Mouse (Mus musculus) heart, postnatal 14 days (tissue): ENCODE measurements around the gene Spo11. TPM values are rescaled to one million over a fixed set of nuclear protein-coding genes. Genes with fewer than 3 reads are reported as not detected.

Experiments
- DNase-seq, 2 experiments: peaks; one replicate each; pipeline ENCODE4 v3.0.0; 2021 to 2022
- intact Hi-C: fragments of 180-260 bp; cut with DNase I; formaldehyde crosslinking; loops from one replicate; pipeline ENCODE4 v1.15.1; 2025
- long read RNA-seq, 2 experiments: library from polyadenylated mRNA; stranded (forward); transcript quantifications; one replicate each; pipeline ENCODE4 v2.0.0; 2021
- total RNA-seq, 2 experiments: library from RNA; stranded (reverse); gene quantifications; 2 replicates each; pipeline ENCODE4 v1.2.3; 2021

Spo11 gene
- total RNA-seq: under 1 TPM; 0.07 to 0.93 TPM
- long read RNA-seq, experiment 1, partial matches to known transcripts: 1 of 1 reads
- long read RNA-seq, experiment 1, other reads (novel, unspliced or antisense): 0 of 1 reads
- long read RNA-seq, experiment 2: 0 reads

DNA sequence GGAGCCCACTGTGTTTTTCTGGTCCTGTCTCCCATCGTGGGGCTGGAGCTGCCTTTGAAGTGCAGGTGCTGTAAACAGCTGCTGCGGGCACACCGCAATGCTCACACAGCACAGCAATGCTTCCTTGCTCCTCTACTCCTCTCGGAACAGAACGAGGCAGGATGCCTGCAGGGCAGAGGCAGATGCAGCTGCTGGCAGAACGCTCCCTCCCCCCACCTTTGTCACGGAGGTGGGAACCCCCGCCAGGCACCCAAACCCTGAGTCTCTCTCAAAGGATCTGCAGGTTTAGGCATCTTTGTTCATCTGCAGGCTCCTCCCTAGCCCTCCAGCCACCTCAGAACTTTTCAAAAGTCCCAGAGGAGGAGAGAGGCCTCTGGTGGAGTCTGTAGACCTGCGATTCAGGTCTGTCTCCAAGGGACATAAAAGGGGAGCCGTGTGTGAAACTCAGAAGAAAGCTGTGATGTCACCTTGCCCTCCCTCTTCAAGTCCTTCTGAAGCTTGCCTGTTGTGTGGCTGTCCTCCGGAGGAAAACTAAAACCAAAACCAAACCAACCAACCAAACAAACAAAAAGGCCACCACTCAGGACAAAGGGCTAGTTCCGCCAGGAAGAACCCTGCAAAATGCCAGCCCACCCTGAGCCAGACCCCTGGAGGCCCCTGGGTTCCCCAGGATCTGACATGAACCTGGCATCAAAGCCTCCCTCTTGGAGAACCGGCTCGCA is at the start of gene Spo11:
Gene Spo11, plus strand, starts transcription at position 292 of the 722 bp plus-strand sequence.
- intact Hi-C loops: no loop called here
- no peak for DNase-seq

DNA sequence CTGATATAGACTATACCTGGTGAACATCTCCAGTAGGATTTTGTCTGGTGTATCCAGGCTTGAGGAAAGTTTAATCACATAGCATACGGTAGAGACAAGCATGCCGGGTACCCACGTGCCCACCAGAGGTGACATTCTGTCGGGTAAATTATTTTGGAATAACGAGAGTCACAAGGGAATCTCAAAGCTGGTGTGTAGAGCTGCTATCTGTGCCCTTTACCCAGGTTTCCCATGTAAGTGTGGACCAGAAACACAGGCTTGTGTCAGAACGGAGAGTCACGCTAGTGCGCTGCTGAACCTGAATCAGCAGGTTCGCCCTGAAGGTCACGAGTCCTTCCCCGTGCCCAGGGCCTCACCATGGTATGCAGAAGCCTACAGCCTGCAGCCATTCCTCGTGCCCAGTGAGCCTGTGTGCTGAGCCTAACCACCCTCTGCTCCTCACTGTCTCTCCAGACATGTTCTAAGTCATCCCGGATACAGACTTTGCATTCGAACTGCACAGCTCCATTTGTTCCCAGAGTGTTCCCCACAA is 47.5 kb upstream of the Spo11 start:
- intact Hi-C loops: no loop called here
- no peak for DNase-seq

DNA sequence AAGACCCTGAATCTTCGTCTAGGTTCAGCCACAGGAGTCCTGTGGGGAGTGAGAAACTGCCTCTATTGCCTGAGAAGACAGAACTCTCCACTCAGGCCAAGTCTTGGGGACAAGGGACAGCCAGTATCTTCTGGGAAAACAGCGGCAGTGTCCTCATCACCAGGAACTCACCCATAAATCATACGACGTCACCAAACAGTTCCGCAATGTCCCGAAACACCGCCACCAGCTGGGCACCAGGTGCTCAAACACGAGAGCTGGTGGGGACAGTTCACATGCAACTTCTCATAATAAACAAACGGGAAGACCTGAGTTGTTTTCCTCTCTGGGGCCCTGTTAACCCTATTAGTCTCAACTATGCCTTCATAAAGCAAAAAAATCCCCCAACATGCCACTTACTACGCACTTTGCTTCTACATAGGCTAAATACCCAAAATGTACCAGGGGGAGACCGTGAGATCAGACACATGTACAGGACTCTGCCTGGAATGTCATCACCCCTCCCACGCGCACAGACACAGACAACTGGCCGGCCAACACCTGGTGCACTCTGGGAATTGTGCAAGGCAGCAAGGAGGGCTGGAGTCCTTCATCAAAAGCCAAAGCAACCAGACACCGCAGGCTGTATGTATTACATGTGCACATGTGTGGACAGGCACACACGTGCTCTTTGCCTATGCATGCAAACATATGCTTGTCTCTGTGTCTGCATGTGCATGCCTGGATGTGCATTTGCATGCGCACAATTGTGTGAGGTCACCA is 46.2 kb upstream of the Spo11 start:
- no peak for DNase-seq
- intact Hi-C loops: no loop called here

DNA sequence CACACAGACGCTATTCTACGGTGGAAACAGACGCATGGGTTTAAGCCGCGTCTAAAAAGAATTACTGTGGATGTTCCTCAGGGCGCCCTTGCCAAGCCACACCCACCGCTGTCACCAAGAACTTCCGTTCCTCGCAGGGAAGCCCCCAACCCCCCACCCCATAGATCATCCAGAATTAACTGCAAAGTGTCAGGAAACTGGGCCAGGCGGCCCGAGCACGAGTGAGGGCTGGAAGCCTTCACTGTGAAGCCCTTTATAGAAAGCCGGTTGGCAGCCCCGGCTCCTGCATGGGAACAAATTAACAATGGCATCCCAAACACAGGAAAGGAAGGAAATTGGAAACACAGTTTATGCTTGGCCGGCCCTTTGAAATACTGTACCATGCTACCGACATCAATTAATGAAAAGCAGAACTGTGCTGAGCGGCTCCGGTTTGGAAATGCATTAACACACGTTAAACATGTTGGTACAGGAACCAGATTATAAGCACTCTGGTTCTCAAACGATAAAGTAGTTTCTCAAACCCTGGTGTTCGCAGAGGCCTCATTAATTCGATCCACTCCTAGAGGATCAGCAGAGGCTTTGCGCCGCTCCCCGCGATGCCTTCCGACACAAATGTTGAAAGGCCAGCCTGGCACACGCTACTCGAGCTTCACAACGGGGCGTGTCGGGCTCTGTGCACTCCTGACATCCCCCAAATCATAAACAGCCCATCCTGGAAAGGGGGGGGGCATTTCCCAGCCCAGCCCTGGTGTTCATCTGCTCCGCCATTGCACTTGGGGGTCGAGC is 43.7 kb upstream of the Spo11 start:
- DNase-seq: peak; percentile 16 to 45
- intact Hi-C loops: no loop called here

DNA sequence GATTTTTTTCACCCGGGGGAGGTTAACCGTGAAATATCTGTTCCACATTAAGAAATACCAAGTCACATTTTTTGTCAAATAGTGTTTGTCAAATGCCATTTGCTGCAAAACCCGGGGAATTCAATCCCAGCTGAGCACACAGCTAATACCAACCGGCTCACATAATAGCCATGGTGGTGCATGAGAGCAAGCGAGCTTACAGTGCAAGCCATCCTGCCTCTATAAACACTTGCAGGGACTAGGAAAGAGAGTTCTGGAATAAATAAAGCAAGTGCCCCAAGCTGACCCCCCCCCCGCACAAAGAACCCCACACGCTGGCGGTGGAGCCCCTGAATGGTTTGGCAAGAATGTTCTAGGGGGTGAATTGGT is 43.1 kb upstream of the Spo11 start:
- intact Hi-C loops: no loop called here
- DNase-seq: no peak

DNA sequence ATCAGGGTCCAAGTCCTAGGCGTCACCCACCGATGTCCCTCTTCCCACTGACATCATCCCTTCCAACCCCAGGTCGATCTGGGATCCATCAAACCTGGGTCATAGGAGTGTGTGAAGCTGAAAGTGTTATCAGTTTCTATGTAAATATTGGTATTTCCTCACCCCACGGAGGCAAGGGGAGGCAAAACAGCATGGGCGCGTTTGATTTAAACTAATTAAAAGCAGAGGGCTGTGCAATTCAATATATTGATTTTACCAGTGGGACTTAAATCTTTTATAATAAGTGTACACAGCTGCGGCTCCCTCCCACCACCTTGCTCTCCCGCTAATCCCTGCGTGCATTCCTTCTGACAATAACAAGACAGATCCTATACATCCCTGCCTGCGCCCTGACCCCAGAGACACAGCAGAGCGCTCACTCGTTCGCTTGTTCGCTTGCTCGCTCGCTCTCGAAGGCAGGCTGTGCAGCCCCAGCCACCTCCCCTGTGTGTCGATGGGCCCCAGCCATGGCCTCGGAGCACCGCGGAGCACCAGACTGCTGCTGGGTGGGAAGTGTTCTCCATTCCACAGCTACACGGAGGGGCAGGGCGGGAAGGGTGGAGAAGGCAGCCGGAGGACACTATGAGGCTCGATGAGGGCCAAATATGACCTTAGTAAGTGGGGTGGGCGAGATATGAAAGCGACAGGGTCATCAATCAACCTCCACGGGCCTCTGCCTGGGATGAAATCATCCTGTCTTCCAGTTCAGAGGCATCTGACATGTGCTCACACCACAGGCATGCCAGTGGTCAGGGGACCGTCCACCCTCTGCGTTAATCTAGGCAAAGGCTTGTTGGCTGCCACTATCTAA is 42.4 kb upstream of the Spo11 start:
- intact Hi-C loops: no loop called here
- no peak for DNase-seq

DNA sequence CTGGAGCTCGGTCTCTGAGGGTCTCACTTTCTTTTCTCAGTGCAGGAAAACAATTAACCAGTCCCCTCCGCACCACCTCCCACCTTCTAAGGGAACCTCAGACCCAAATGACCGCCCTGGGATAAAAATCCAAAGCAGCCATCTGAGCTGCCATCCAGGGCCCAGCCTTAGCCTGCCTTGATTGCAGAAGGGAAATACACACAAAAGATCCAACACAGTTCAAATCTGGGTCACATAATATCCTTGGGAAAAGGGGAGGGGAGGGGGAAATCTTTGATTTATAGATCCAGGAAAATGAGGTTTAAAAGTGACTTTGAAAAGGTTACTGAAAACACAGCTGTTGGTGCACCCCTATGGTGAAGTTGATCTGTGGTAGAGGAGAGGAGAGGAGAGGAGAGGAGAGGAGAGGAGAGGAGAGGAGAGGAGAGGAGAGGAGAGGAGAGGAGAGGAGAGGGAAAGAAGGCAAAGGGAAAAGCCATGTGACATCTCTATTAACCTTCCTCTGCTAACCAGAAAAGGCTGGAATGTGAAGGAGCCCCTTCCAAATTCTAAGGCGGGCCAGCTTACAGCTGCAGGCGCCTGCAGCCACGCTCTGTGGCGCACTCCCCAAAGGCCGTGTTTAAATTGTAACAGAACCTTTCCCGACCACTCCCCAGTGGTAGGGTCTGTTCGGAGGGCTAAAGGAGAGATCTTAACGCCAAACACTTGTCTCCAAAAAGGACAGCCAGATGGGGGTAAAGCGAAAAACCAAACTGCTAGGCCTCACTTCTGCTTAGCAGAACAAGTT is 41.5 kb upstream of the Spo11 start:
- DNase-seq: no peak
- intact Hi-C loops: no loop called here

DNA sequence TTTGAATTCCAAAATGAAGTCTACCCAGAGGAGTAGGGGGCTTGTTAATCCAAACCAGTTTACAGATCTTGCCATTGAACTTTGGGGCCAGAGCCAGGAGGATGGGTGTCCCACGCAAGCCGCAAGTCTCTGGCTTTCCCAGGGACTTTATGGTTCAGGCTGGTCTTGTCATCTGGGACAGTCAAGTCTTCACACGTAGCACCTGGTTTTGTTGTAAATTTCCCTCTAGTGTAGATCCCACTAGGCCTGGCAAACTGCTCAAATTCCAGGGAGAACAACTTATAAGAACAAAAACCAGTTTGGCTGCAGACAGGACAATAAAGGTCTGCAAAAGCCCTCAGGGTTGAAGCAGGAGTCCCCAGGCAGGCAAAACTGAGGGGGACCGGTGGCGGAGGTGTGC is 40.7 kb upstream of the Spo11 start:
- DNase-seq: no peak
- intact Hi-C loops: no loop called here

DNA sequence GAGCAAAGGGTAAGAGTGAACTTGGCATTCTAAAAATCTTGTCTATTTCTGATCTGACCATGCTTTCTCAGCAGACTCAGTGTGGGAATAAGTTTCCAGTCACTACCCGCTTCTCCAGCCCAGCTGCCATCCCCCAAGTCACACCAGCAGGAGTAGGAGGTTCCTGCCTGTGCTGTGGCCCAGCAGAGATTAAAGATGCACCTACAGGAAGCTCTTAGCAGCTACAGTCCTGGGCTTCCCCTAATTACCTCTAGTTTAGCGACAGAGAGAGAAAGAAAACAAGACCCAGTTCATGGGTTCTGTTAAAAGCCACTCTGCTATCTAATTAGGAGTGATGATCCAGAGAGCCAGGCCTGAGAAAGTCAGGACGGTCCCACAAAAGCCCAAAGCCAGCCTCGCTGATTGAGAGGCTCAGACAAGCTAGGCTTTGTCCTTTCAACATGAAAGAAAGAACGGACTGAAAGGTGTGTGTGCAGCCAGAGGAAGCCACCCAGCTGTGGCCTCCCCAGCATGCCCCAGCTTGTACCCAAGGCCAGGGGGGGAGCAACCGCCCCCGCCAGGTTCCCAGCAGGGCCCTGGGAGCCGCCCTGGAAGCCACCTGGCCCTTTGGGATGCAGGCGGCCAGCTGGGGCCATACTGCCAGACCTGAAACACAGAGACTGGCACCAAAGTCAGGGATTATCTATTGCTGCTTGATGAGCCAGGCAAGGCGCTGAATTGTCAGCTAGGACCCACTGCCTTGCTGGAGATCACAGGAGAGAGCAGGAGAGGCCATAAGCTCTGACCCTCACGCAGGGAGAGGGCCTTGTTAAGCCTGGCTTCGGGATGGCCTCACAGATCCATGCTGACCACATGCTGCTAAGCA is 39.9 kb upstream of the Spo11 start:
- DNase-seq: no peak
- intact Hi-C loops: no loop called here

DNA sequence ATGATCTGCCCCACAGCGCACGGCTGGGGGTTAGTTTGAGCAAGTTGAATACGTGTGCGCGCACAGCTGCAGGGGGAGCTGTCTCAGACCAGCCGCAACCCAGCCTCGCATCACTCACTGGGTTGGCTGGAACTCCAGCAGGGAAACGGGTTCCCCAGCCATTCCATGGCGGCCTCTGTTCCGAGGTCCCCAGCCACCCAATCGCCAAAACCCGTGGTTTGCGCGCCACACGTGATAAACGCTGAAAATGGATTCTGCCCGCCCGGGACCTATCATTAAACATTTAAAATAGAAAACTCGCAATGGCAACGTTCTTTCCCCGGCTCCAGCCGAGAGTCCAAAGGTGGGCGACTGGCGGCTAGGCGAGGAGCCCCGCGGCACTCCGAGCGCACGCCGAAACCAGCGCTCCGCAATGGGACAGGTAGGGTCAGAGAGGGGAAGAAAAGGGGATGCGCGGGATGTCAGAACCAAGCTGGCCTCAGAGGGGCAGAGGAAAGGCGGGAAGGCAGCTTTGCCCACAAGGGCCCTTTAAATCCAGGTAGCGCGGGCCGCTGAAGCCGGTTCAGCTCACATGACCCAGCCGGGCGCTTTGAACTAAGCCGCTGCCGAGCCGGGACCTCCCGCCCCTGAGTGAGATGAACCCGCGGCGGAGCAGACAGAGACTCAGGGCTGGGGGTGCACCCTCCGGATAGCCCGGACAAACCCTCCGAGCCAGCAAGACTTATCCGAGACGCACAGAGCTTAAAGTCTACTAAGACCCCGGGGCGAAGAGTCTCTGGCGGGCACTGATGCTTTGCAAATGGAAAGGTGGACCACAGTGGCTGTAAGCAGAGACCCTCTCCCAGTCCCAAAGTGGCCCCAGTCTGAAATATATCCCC is 38.5 kb upstream of the Spo11 start:
- DNase-seq: peak in 1 of 2 experiments; percentile 10
- intact Hi-C loops: no loop called here

DNA sequence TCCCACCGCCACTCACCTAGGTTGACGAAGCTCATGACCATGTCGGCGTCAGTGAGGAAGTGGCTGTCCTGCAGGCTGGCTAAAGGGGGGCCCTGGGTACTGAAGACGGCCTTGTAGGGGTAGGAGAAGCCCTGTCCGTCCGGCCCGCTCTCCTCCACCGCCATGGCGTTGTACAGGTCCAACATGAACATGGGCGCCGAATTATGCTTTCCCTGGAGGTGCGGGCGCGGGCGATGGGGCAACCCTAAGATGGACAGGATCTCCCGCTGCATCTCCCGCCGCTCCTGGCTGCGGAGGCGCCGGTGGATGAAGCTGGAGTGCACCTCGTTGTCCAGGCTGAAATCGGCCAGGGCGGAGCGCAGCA is 37.9 kb upstream of the Spo11 start:
- no peak for DNase-seq
- intact Hi-C loops: no loop called here

DNA sequence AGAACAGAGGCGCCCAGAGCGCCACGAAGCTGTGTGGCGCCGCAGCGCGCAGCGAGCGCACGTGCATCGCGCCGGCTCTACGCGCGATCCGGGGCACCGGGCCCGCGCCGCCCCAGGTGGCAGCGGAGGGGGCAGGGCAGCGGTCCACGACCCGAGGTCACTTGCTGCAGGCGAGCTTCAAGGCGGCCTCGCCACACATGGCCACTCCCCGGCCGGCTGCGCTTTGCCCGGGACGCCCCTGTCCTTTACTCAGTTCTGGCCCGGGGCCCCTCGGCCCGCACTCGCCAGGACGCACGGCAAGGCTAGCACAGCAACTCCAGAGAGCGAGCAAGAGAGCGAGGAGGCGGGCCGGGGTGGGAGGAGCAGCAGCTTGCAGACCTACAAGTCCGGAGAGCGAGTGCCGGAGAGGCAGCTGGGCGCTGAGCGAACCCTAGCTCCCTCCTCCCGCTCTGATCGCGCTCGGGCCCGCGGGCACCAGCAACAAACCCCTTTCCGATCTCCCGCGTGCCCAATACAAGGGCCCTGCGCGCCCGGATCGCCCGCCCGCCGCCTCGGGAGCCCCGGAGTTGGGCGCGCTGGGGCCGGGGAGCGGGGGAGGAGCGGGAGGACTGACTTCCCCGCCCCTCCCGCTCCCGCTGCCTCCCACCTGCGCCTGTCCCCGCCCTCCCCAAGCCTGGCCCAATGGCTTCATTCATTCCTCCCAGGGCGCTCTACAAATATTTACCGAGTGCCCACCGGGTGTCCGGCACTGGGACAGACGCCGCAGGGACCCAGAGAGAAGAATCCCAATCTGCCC is 37.3 kb upstream of the Spo11 start, which contains the start of gene Bmp7:
Gene Bmp7, minus strand, starts transcription at position 319 of the 796 bp plus-strand sequence.
- DNase-seq: peak; percentile 50 to 54
- intact Hi-C loops: no loop called here

DNA sequence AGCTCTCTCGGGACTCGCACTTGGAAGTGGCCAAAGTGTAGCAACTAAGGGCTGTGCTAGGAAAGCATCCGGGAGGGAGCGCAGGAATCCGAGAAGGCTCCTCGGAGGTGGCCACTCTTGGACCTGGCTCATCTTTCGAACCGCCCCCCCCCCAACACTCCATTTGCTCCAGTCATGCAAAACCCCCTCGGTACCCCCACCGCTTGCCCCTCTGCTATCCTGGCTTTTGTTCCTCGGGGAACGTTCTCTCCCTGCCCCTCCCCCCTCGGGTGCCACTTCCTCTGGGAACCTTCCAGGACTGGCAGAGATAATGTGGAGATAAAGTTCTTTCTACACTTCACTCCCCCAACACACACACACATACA is 36.7 kb upstream of the Spo11 start:
- intact Hi-C loops: no loop called here
- DNase-seq: no peak

DNA sequence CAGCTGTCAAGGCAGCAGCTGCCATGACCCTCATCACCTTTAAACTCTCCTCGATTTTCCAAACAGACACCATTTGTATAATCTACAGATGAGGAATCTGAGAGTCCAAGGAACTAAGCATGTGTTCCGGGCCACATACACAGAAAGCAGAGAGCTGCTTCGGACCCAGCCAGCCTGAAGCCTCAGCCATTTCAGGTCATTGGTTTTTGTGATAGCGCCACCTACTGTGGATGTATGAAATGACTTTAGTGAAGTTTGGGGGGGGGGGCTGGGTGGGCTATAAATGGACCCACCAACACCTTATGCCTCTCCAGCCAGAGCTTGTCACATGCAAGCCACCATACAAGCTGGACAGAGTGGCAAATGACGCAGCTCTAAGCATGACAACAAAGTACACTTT is 28.4 kb upstream of the Spo11 start:
- intact Hi-C loops: loop anchor here (5.0 kb wide), 1 partner anchor 117 kb away; no protein-coding TSS in a partner anchor
- DNase-seq: no peak

DNA sequence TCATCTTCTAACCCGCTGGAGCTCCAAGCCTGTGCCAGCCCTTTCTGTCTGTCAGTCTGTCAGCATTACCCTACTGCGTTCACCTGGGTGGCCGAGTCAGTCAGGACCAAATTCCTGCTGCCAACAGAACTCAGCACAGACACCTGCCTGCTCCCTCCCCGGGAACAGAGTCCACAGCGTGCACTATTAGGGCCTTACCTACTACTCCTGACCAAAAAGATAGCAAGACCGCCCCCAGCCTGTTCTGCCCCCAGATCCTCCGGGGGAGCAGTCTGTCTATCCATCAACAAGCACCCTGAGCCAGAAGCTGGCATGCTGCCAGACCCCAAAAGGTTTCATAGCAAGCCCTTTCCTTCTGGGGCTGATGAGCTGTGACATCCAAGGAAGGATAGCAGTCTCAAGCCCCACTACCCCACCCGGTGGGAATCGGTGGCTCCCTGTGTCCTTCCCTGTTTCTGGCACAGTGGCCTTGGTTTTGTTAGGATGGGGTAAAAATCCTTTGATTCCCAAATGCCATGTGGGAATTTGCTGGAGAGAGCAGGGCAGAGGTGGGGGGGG is 27.3 kb upstream of the Spo11 start:
- intact Hi-C loops: no loop called here
- no peak for DNase-seq

DNA sequence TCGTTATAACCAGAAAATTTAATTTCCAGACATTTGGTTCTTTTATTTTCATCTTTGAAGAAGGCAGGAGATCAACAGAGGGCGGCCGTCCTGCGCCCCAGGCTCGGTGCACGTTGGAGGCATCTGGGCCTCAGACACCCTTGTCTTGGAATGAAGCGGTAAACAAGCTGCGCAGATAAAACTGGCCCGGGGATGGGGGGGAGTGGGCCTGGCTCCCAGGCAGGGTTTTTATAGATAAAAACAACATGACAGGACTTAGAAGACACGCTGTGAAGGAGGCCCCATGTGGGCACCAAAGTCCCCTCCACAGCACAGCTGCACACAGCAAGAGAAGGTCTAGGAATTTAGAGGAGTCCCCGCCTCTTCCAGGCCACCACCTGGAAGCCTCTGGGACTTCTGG is 26.8 kb upstream of the Spo11 start:
- intact Hi-C loops: no loop called here

More for the DNA sequence above, 26.8 kb upstream of the Spo11 start:
- no peak for DNase-seq
